Mouse (Mus musculus): ENCODE results near the gene B9d2.

Gene B9d2

DNA sequence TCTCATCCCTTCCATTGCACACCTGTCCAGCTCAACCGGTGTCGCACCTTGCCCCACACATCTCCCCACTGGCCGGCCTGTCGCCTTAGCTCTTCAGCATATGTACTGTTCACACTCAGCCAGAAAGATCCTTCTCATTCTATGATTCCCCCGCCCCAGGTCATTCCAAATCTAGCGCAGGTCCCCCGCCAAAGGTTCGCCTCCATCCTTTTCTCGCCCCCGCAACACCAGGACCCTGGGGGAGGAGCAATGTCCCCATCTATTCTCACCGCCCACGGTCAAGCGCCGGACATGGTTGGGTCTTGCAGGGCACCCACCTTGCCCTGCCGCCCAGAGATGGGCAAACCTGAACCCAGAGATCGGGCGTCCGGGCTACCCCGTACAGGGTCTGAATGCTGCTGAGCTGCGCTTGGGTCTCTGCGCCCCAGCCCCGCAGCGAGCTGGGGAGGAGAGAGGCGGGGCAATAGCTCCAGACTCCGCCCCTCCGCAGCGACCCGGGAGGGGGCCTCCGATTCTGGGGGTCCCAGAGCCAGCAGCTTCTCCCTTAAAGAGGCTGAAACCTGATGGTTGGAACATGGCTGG is 5.8 kb upstream of the B9d2 start, which contains the start of gene Tmem91:
Tmem91 (minus strand) TSS at position 448 of the 582 bp plus-strand sequence.
- DNase-seq = no peak

DNA sequence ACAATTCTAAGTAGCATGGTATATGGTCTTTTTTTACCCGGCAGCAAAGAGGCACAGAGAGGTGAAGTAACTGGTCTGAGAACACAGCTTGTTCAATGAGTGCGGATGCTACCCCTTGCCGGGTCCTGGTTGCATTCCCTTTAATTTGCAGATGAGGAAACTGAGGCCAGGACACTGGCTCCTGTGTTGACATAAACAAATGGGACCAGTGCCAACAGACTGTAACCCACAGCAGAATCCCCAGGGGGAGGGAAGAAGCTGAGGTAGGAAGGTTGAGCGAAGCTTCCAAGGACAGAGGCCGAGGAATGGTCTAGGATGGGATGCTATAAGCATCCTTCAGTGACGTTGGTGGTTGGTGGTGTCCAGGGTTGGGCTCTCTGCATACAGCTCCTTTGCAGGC is 5.2 kb upstream of the B9d2 start:
- no peak for DNase-seq

DNA sequence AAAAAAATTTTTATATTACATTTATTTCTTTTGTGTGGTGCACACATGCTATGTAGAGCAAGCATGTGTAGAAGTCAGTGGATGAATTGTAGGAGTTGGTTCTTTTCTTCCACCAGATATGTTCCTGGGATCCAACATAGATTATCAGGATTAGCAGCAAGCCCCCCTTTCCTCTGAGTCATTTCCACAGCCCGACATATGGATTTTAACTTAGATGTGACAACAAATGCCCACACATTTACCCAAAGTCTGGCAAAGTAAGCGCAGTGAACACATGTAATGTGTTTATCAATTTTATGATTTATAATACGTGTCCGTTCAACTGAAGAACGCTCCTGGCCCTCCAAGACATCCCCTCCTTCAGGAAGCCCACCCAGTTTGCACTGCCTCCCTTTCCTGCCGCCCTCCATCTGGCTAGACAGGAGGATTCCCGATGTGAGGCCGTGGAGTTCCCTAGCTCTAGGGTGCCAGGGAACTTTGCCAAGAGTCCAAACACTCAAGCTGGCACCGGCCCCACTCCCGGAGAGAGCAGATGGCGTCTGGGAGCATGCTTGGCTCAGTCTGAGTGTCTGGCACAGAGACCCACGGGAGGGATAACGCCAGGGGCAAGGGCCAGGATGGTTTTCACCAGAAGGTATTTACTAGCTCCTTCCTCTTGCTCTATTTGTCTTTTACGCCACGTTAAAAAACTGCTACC is 4.3 kb upstream of the B9d2 start:
- peak; percentile 89 to 92 for DNase-seq

DNA sequence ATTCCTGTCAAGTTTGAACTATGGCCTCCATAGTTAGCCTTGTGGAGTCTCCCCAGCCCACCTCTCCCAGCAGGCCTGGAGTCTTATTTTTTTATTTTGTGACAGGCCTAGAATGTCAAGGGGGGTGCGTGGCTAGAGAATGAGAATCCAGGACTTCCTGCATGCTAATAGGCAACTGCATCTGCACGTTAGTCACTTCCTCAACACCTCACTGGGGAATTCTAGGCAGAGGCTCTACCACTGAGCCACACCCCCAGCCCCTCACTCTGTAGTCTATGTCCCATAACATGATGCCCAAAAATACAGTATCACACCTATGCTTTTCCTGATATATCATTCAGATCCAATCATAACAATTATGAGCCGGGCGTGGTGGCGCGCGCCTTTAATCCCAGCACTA is 3.6 kb upstream of the B9d2 start:
- DNase-seq = no peak

DNA sequence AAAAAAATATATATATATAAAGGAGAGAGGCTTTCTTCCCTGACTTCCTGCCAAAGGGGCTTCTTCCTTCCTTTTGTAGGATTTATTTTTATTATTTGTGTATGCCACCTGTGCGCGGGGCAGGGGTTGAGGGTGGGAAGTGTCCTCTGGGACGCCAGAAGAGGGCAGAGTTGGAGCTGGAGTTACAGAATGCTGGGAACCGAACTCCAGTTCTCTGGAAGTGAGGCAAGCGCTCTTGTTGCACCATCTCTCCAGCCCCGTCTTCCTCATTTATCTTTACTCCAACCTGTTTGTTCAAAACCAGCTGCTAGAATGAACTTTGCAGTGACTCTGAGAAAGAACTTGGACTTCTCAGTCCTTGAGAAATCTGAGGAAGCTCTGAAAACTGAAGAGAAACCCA is 609 bp upstream of the B9d2 start:
- peak in 1 of 2 experiments; percentile 45 for DNase-seq

DNA sequence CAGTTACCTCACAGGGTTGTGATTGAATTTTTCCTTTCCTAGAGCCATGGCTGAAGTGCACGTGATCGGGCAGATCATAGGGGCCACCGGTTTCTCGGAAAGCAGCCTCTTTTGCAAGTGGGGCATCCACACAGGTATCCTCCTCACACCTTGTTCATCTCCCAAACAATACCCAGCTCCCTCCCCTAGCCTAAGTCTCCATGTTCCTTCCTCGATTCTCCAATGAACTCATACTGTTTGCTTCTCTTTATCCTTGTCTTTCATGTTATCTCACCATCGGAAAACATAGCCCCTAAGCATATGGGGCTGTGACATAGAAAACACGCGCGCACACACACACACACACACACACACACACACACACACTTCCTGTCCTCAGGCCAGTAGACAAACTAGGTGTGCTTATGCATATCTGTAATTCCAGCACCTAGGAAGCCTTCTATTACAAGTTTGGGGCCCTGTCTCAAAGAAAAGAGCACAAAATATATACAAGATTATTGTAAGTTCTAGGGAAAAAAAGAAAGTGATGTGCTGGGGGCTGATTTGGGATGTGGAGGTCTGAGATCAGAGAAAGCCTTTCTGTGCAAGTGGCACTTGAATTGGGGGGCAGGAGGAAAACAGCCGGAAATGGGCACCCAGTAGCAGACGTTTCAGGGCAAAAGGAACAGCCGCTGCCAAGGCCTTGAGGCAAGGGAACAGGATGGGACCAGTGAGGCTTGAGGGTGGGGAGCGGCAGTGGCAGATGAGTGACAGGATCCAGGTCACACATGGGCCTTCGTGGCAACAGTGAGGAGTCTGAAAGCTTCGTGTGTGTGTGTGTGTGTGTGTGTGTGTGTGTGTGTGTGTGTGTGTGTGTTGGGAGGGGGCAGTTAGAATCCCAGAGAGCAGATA is 1.0 kb downstream of the B9d2 start:
- DNase-seq = no peak

DNA sequence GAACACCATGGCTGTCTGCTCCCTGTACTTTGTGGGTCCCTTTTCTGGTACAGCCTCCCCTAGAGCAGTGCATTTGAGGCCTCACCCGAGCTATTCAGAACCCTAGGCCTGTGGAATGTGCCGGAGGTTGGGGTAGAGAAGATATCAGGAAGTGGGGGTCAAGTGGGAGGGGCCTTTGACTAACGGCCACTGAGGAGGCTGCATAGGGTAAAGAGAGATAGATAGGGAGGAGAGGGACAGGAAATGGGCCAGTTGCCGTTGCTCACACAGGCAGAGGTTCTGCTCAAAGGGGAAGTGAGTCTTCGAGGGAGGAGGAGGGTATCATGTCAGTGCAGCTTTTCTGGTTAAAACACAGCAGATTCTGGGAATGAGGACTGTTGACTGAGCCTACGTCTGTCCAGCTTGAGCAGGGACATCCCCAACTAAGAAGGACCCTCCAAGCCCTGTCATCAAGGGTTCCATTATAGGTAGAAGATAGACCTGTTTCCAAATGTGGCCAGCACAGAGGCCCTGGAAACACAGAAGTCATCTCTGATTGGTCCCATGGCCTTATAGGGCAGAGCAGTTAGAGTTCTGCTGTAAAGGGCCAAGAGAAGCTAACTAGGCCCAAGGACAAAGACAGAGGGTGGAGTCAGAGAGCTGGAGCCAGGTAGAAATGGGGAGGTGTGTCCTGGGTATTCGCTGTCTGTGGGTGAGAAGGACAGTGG is 3.0 kb downstream of the B9d2 start:
- peak; percentile 43 to 51 for DNase-seq

DNA sequence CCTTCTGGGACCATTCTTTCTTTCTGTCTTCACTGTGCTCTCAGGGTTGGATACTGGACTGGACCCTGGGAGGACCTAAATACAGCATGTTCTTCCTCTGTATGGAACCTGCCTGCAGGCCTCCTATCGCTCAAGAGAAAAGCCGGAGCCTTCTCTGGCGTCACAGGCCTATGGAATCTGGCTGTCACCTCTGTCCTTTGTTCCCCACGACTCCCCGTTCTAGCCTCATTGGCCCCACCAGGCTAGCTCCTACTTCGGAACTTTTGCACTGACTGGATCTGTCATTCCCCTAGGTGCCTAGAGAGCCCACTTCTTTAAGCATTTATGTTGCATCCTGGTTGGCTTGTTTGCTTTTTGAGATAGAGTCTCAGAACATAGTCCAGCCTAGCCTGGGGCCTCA is 4.1 kb downstream of the B9d2 start:
- no peak for DNase-seq

DNA sequence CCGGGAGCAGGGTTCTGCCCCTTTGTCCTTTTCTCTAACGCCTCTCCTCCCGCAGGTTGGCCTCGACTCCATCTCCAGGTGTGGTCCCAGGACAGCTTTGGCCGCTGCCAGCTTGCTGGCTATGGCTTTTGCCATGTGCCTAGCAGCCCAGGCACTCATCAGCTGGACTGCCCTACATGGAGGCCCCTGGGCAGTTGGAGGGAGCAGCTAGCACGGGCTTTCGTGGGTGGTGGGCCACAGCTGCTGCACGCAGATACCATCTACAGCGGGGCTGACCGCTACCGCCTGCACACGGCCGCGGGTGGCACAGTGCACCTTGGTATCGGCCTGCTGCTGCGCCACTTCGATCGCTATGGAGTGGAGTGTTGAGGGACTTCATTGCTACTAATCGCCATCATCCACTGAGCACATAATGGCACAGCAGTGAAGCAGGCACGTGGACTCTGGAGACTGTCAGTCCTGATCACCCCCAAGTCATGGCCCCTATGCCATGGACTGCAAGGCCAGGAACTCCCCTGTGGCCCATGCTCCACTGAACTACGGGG is 5.4 kb downstream of the B9d2 start:
- no peak for DNase-seq

DNA sequence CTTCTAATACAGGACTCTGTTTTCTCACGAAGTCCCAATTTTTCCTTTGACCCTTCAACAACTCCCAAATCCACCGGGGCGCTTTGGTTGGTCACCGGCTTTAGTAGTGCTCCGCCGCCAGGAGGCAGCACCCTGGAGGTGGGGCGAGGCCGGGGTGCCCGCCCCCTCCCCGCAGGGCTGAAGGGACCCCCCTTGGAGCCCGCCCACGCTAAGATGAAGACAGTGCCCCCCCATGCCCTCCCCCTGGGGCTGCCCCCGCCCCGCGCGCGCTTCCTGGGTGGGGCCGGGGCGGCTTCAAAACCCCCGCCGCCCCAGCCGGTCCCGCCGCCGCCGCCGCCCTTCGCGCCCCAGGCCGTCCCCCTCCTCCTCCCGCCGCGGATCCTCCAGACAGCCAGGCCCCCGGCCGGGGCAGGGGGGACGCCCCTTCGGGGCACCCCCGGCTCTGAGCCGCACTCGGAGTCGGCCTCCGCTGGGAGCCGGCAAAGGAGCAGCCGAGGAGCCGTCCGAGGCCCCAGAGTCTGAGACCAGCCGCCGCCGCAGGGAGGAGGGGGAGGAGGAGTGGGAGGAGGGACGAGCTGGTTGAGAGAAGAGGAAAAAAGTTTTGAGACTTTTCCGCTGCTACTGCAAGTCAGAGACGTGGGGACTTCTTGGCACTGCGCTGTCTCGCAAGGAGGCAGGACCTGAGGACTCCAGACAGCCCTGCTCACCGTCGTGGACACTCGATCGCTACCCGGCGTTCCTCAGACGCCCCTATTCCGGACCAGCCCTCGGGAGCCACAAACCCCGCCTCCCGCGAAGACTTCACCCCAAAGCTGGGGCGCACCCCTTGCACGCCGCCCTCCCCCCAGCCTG is 6.3 kb downstream of the B9d2 start, which contains the start of gene Tgfb1:
Tgfb1 (plus strand) TSS at position 323 of the 852 bp plus-strand sequence.
- peak; percentile 80 to 85 for DNase-seq

DNA sequence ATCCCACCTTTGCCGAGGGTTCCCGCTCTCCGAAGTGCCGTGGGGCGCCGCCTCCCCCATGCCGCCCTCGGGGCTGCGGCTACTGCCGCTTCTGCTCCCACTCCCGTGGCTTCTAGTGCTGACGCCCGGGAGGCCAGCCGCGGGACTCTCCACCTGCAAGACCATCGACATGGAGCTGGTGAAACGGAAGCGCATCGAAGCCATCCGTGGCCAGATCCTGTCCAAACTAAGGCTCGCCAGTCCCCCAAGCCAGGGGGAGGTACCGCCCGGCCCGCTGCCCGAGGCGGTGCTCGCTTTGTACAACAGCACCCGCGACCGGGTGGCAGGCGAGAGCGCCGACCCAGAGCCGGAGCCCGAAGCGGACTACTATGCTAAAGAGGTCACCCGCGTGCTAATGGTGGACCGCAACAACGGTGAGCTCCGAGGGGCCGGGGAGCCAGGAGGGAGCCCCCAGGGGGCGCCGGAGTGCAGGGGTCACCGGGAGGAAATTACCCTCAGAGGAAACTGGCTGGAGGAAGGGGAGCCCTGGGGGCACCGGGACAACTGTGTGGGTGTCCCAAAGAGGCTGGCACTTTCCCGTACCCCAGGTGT is 7.3 kb downstream of the B9d2 start:
- DNase-seq = peak; percentile 71 to 72

DNA sequence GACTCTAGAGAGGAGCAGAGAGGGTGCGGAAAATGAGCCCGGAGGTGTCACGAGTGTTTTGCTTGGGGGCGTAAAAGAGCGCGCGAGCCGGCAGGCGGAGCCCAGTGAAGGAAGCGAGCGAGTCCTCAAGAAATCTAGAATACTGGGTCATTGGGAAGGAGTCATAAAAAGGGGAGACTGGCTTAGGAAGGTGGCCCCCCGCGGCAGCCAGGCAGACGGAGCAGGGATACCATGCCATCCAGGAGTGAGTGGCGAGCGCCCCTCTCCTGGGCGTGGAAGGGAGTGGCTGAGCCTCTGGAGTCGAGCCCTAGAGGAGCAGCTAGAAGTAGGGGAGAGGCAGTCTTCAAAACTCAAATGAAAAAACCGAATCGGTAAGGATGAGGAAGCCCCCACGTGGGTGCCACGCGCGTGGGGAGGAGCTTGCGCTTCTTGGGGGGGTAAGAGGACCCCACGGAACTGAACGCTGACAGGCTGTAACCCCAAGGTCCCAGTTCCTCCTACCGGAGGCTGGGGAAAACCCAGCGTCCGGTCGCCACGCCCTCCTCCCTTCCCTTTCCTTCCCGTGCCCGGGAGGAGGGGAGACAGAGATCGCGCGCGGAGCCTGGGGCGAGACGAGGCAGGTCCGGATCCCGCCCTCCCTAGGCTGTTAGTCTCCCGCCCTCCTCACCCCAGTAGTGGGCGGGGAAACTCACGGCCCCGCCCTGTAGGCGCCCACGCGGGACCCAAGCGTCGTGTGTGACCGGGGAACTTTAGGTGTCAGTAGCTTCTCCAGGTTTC is 8.4 kb downstream of the B9d2 start:
- DNase-seq = peak; percentile 89 to 93

DNA sequence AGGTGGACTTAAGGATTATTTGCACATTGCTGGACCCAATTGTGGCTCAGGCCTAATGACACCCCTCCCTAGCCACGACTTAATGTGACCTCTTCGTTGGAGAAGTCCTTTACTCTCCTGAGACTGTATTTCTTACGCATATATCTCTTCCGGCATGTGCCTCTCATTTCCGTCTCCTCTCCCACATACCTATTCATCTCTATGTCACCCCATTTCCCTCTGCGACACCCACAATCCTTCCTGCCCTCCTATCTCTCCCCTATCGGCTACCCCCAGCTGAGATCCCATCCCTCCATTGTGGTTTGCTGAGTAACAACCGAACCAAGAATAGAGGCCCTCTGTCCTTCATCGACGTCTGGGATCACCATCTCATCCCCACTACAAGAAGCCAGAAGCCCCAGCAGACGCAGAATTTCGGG is 9.0 kb downstream of the B9d2 start:
- no peak for DNase-seq

DNA sequence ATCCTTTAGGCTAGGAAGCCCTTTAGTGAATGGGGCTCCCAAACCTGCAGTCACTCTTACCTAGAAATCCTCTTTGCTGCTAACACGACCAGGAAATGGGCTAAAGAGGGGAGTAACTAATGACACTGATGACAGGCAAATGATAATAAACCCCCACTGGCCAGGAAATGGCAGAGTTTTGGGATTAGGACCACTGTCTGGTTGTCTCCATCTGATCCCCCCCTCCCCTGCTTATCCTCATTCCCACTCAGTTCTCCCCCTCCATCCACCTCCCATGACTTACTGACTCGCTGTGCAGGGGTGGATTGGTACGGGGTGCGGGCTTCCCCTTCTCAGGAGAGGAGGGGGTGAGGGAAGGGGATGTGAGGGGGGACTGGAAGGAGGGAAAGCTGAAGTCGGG is 9.5 kb downstream of the B9d2 start:
- DNase-seq = no peak

DNA sequence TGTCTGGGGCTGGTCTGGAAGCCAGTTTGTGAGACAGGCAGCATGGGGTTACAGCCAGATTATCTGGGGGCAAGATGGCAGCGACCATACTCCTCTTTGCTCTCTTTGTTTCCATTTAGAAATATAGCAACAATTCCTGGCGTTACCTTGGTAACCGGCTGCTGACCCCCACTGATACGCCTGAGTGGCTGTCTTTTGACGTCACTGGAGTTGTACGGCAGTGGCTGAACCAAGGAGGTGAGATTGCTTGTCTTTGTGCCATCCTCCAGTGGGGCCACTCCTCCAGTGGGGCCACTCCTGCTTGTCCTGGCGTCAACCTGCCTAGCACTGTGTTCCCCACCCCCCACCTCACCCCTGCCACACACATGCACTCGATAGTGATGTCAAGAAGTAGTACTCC is 13.5 kb downstream of the B9d2 start:
- no peak for DNase-seq

DNA sequence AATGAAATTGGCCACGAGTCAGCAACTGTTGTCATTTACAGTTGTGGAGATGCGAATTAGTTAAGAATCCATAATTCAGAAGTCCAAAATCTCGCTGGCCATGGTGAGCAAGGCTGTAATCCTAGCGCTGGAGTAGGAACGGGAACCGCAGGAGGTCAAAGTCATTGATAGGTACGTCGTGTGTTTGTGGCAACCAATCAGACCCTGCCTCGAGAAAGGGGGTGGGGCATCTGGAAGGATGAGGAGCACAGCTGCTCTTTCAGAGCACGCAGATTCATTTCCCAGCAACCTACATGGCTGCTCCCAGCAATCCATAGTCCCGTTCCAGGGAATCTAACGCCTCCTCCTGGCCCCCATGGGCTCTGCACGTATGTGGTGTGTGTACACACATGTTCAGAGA is 19.3 kb downstream of the B9d2 start:
- DNase-seq = peak in 1 of 2 experiments; percentile 9

DNA sequence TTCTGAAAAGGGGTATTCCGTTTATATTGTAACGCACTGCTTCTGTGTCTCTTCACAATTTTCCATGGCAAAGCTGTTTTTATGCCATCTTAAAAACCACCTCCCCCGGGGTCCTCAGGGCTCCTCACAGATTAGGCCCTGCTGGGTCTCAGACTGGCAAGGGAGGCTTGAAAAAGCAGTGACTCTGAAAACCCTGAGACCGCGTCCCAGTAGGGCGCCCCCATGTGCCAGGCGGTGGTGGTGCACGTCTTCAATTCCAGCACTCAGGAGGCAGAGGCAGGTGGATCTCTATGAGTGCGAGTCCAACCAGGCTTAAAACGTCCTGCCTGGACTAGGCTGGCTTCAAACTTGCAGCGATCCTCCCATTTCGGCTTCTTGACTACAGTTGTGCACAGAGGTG is 20.2 kb downstream of the B9d2 start:
- peak in 1 of 2 experiments; percentile 5 for DNase-seq

DNA sequence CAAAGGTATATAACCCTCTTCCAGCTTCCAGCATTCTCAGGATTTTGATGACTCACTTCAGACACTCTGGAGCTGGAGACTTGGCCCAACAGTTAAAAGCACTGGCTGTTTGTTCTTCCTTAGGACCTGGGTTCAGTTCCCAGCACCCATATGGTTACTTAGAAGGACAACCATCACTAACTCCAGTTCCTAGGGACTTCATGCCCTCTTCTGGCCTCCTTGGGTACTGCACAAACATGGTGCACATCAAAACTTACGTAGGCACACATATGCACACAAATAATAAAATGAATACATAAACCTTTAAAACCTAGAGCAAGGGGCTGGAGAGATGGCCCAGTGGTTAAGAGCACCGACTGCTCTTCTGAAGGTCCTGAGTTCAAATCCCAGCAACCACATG is 21.8 kb downstream of the B9d2 start:
- DNase-seq = no peak

DNA sequence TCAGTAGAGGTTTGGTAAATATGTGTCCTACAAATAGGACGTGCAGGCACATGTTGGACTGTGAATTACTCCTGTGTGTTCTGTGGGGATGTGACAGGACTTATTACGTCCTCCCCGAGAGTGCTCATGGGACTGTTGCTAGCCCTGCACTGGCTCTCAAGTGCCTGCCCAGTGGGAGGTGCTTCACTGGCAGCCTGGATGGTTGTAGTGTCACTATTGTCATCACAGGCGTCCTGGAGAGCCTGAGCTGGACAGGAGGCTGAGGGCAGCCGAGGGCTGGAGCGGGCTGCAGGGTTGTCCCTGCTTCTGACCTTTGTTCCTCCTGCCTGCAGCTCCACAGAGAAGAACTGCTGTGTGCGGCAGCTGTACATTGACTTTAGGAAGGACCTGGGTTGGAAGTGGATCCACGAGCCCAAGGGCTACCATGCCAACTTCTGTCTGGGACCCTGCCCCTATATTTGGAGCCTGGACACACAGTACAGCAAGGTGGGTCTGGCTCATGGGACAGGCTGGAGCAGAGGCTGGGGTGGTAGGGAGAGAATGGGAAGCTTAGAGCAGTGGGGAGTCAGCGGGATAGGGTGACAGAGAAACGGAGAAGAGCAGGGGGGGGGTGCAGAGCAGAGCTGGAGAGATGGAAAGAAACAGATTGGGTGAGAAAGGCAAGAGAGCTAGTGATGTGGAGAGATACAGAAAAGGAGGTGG is 23.4 kb downstream of the B9d2 start:
- DNase-seq = no peak
